Mouse (Mus musculus): ENCODE measurements at regions not wholly inside any gene's neighbourhood (a gene's known extent, or its start where the extent isn't known, plus 50 kb on each side); places are given as distances from the start of the nearest gene placed in this dataset.
"Not testable (repeated sequence)": the region's sequence is repeated elsewhere in the genome, so short reads cannot be mapped to it uniquely, and the experiment has no call there.

DNA sequence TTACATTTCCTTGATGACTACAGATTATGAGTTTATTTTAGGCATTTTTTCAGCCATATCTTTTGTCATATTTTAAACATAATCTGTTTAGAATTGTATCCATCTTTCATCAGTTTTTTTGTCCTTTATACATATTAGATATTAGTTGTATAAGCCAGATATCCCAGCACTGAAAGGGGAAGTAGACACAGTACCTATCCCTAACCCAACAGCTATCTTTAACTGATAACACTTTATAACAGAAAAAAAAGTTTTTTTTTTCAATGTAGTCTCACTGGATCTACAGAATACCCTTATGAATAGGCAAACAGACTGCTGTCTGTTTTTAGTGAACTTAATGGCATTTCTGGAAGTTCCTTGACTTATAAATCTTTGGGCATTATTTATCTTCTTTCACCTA lies 1152.1 kb upstream of the Fam98a start:
- DNase-seq: no peak

GRCm38 (mm10) chr17:76696219-76696618 lies 1144.5 kb upstream of the Fam98a start:
- no peak for DNase-seq

DNA sequence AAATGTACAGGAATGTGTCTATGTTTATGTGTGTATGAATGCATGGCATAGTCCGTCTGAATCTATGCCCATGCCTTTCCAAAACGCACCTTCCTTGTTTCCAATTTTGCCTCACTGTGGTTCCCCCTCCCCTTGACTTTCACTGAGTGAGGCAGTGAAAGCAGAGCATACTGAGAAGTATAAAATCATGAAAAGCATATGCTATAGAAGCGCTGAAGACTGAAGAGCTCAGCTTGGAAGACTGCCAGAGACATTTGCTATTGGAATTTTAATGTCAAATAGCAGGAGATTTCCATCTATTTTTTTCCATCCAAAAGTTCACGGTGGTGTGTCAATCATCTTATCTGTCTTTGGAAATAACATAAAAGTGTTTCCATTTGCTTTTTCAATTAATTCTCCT lies 1106.3 kb upstream of the Fam98a start:
- DNase-seq: no peak

- peak; percentile 9 for DNase-seq
Observed at GRCm38 (mm10) chr17:76625976-76626375, 1074.2 kb upstream of the Fam98a start.

GRCm38 (mm10) chr17:76605237-76605636 lies 1053.5 kb upstream of the Fam98a start:
- no peak for DNase-seq

- no peak for DNase-seq
Observed at GRCm38 (mm10) chr17:76578323-76578722, 1026.6 kb upstream of the Fam98a start.

- no peak for DNase-seq
Observed at GRCm38 (mm10) chr17:76559725-76560124, 1008.0 kb upstream of the Fam98a start.

GRCm38 (mm10) chr17:76545566-76545965 lies 993.8 kb upstream of the Fam98a start:
- DNase-seq: no peak

- DNase-seq: no peak
Observed at GRCm38 (mm10) chr17:76535772-76536171, 984.0 kb upstream of the Fam98a start.

DNA sequence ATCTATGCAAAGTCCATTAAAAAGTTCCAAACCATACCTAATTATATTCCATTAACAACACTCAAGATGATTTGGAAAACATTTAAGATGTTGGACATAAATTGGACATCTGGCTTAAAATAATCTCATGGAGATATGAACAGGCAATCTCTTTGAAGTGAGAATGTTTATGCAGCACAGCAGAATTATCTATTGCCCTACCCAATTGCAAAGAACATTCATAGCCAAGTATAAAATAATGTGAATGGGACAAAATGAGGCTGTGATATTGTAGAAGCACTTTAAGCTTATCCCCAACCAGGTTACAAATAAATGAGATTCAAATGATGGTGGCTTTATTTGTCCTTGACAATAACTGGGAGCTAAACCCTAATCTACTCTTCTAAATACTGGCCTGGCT lies 950.0 kb upstream of the Fam98a start:
- DNase-seq: no peak

DNA sequence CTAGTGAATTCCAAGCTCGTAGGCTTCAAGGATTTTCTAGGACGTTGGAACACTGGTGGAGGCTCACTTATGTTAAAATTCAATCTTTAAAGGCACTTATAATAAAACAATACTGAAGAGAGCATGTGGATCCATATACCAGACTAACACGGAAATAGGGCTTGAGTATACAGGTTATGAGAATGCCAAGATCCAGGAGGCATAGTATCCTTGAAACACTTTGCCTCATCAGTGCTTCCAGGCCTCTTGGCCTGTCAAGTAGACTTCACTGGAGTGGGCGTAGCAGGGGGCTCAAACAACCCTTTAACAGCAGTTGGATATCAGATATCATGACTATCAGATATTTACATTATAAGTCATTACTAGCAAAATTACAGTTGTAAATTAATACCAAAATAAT lies 948.7 kb upstream of the Fam98a start:
- DNase-seq: no peak

DNA sequence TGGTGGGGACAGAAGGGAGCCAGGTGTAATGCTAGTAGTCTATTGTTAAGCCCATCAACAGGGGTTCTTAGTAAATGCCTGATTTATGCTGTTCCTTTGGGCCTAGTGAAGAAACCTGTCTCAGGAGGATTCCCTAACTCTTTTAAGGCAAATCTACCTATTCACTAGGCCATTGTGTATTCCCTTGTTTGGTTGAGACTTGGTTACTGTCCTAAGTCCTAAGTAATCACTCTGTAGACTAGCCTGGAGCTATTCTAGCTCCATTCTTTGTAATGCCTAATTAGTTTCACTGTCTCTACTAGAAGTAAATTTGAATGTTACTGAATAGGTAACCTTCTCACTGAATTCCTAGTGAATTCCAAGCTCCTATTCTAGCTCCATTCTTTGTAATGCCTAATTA lies 948.2 kb upstream of the Fam98a start:
- not testable (repeated sequence) for DNase-seq

DNA sequence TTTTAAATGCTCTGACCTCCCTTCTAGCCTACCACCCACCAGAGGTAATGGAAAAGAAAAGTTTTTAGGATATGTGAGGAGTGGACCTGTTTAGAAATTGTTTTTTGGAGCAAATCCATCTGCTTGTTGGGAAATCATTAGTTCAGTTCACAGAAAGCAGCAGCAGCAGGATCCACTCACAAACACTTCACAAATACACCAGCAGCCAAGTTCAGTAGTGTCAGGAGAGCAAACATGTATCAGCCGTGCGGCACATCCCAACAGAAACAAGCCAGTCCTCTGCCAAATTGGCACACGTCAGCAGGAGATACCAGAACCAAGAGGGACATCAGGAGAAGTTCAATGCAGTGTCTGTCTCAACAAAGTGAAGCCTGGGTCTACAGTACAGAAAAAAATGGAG lies 935.6 kb upstream of the Fam98a start:
- no peak for DNase-seq

DNA sequence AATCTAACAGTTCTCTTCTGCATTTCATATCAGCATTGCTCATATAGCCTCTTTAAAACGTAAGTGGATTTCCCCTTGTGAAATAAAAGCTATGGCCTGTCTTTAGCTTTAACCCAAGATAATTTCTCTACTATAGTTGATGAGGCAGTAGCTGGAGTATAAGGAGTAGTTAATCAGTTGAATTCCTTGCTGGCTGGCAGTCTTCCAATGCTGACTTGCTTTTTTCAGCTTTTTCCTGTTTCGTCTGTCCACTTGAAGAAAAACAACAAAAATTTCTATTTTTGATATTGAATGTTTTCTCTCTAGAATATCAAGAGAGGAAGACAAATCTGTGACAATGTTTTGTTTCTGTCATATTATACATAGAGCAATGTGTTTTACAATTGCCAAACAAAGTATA lies 932.4 kb upstream of the Fam98a start:
- peak; percentile 8 for DNase-seq

DNA sequence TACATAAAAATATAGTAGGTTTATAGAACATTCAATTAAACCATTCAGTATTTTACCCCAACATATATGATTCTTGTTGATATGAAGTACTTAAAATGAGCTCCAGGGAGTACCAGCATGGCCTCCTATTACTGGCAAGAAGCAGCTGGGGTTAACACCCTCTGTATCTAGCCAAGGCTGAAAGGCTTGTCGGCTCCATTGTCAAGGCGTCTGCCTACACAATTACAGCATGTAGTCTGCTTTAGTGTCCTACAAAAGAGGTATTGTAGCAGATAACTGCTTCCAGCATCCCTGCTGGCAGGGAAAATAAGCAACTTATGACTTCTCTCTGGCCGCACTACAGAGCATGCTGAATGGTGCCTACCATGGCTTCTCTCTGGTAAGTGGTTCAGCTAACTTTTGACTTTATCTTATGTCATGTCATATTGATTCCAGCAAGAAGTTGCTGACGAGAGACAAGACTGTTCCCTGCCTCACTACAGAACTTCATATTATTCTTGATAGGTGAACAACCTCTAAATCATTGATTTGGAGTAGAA lies 899.6 kb upstream of the Fam98a start:
- DNase-seq: no peak
